Mouse (Mus musculus): ENCODE data around the gene Sox1. TPM values are rescaled to one million over a fixed set of nuclear protein-coding genes. Genes with fewer than 3 reads are reported as not detected.

Sox1 gene
- total and polyA plus RNA-seq, 3 experiments: not detected

DNA sequence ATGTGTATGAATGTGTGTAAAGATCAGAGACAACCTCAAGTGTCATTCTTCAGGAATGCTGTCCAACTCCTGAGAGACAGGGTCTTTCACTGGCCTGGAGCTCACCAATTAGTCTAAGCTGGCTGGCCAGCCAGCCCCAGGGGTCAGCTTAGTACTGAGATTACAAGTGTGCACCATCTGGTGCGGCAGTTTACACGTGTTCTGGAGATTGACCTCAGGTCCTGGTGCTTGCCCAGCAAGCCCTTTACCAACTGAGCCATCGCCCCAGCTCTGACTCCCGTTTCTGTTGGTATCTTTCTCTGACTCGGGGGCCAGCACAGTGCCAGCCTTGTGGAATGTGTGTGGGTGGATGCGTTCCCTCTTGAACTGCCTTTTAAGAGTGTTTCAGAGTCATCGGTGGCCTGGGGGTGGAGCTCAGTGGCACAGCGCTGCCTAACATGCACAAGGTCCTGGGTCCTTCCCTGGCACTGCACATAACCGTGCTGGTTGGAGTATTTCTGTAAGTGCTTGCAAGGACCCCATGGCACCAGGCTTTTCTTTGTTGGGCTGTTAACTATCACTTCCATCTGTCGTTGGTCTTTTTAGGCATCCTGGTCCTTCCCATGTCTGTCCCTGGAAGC lies 40.6 kb upstream of the Sox1 start:
- Histone ChIP-seq H3K4me1 (ENCODE audit: control insufficient read depth, insufficient read depth, low read length) (no peaks in the 10 kb centered on the region), H3K36me3 (ENCODE audit: control insufficient read depth, insufficient read depth, low read length) (no peaks in the 10 kb centered on the region), H3K27ac (no peak overlapping the region), H3K4me3 (no peak overlapping the region), H3K9ac (ENCODE audit: low read depth, low read length) (no peak overlapping the region), H3K79me2 (replicated peaks; ENCODE audit: control insufficient read depth, insufficient read depth, low read length) (no peaks in the 10 kb centered on the region), H3K27me3 (ENCODE audit: control insufficient read depth, insufficient read depth, low read length) (no peaks in the 10 kb centered on the region)
- no peak for DNase-seq
- intact Hi-C loops (cut with DNase I): no loop called here
- TF ChIP-seq POLR2A (IDR thresholded peaks at IDR 0.05; ENCODE audit: insufficient read depth, low read depth, low read length): no peak
- TF ChIP-seq CTCF (IDR thresholded peaks at IDR 0.05): no peak
- TF ChIP-seq EP300 (IDR thresholded peaks at IDR 0.05; ENCODE audit: insufficient read depth, low read depth, low read length): no peak
- 56% methylated on average over 10 of the region's 10 CpGs for WGBS

DNA sequence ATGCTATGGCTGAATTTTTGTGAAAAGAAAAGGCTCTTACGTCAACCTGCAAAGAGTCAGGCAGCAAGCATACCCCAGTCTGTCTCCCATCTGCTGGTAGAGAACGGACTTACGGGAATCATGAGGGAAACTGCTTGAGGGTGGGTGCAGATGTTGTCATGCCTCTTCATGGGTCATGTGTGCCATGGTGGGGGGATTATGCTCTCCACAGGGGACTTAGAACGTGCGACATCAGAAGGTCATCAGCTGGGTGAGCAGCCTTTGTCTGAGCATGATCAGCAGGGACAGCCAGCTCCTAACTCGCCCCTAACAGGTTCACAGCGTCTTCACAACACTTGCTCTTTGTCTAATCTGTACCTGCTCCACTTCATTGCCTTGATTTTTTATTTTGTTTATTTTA lies 26.9 kb upstream of the Sox1 start:
- 66% methylated on average over 7 of the region's 7 CpGs for WGBS
- TF ChIP-seq POLR2A (IDR thresholded peaks at IDR 0.05; ENCODE audit: insufficient read depth, low read depth, low read length) (no peak), EP300 (IDR thresholded peaks at IDR 0.05; ENCODE audit: insufficient read depth, low read depth, low read length) (no peak), CTCF (IDR thresholded peaks at IDR 0.05) (no peak)
- no peak overlapping the region for H3K4me3 ChIP-seq
- intact Hi-C loops (cut with DNase I): no loop called here
- H3K4me1 ChIP-seq (ENCODE audit: control insufficient read depth, insufficient read depth, low read length): no peaks in the 10 kb centered on the region
- no peak for DNase-seq
- 0 out of 2 replicates have a peak, but pooled peaks cover 2% of the 10 kb centered on the region for H3K27me3 ChIP-seq (ENCODE audit: control insufficient read depth, insufficient read depth, low read length)
- H3K27ac ChIP-seq: no peak overlapping the region
- H3K9ac ChIP-seq (ENCODE audit: low read depth, low read length): no peak overlapping the region
- H3K79me2 ChIP-seq (replicated peaks; ENCODE audit: control insufficient read depth, insufficient read depth, low read length): no peaks in the 10 kb centered on the region
- H3K36me3 ChIP-seq (ENCODE audit: control insufficient read depth, insufficient read depth, low read length): no peaks in the 10 kb centered on the region

DNA sequence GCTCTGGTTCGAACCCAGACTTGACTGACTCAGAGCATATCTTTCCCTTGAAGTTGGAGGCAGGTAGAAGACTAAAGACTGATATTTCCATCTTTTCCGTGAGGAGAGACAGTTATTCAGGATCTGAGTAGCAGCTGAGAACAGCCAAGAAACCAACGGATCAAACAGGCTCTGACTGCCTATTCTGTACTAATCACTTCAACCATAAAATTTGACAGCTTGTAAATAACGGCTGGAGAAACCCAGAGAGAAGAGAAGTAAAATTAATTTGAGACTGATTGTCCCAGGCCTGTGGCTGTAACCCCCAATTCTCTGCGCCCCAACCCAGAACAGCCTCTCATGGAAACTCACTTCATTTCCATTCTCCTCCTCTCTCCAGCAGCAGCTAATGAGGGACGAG lies 26.2 kb upstream of the Sox1 start:
- Histone ChIP-seq H3K27me3 (ENCODE audit: control insufficient read depth, insufficient read depth, low read length) (0 out of 2 replicates have a peak, but pooled peaks cover 2% of the 10 kb centered on the region), H3K36me3 (ENCODE audit: control insufficient read depth, insufficient read depth, low read length) (no peaks in the 10 kb centered on the region), H3K9ac (ENCODE audit: low read depth, low read length) (no peak overlapping the region), H3K4me1 (ENCODE audit: control insufficient read depth, insufficient read depth, low read length) (no peaks in the 10 kb centered on the region), H3K4me3 (no peak overlapping the region), H3K27ac (no peak overlapping the region), H3K79me2 (replicated peaks; ENCODE audit: control insufficient read depth, insufficient read depth, low read length) (no peaks in the 10 kb centered on the region)
- no peak for DNase-seq
- 74% methylated on average over 6 of the region's 6 CpGs for WGBS
- TF ChIP-seq CTCF (IDR thresholded peaks at IDR 0.05): no peak
- TF ChIP-seq EP300 (IDR thresholded peaks at IDR 0.05; ENCODE audit: insufficient read depth, low read depth, low read length): no peak
- no peak for TF ChIP-seq POLR2A (IDR thresholded peaks at IDR 0.05; ENCODE audit: insufficient read depth, low read depth, low read length)
- intact Hi-C loops (cut with DNase I): no loop called here

DNA sequence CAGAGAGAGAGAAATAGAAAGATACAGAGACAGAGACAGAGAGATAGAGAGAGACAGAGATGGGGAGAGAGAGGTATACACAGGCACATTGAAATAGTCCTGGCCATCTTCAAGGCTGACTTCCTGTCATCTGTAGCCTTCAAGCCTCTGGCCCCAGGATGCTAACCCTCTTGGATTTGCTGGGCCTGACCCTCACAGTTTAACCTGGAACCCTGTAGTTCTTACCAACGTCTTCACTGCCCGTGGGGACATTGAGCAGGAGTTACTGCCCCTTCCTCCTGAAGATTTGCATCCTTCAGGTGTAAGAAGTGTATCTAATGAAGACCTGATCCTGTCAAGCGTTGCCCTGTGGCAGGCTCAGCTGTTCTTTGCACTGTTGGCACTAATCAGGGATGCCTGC lies 14.0 kb upstream of the Sox1 start:
- Histone ChIP-seq H3K27me3 (ENCODE audit: control insufficient read depth, insufficient read depth, low read length) (peaks cover 25% of the 10 kb centered on the region), H3K27ac (no peak overlapping the region), H3K79me2 (replicated peaks; ENCODE audit: control insufficient read depth, insufficient read depth, low read length) (no peaks in the 10 kb centered on the region), H3K9ac (ENCODE audit: low read depth, low read length) (no peak overlapping the region), H3K4me1 (ENCODE audit: control insufficient read depth, insufficient read depth, low read length) (no peaks in the 10 kb centered on the region), H3K36me3 (ENCODE audit: control insufficient read depth, insufficient read depth, low read length) (no peaks in the 10 kb centered on the region), H3K4me3 (no peak overlapping the region)
- TF ChIP-seq EP300 (IDR thresholded peaks at IDR 0.05; ENCODE audit: insufficient read depth, low read depth, low read length) (no peak), POLR2A (IDR thresholded peaks at IDR 0.05; ENCODE audit: insufficient read depth, low read depth, low read length) (no peak), CTCF (IDR thresholded peaks at IDR 0.05) (no peak)
- no peak for DNase-seq
- 66% methylated on average over 3 of the region's 3 CpGs for WGBS
- intact Hi-C loops (cut with DNase I): no loop called here

DNA sequence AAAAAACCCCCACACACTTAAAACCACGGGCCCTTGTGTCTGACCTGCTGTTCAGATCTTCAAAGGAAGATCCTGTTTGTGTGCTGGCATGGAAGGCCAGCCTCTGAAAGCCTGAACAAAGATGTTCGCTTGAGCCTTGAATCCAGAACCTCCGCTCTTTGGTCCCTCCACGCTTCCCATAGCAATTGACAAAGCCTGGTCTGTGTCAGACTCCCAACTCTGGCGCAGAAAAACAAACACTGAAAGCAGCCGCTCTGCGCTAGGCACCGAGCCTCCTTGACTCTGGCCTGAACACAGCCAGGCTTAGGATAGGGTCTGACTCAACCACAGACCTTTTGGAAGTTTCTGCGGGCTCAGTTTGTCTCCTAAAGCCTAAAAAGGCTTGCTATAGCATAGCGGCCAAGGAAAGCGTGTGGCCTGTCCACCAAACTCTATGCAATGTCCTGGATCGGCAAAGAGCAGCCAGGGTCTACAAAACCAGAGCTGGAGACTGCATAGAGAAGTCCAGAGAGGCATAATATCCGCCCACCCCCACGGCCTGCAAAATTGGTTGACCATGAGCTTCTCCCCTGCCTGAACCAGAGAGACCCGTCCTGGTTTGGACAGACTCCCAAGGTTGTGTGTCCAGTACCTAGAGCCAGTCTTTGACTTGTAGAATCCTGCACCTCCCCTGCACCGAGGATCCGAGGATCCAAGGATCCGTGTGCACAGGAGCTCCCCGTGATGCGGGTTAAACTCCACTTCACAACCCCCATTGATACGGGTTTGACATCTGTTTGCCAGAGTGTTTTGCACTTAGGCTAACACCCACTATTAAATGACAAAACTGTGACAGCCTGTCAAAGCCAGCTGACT lies 12.2 kb upstream of the Sox1 start:
- TF ChIP-seq CTCF (IDR thresholded peaks at IDR 0.05) (no peak), EP300 (IDR thresholded peaks at IDR 0.05; ENCODE audit: insufficient read depth, low read depth, low read length) (no peak), POLR2A (IDR thresholded peaks at IDR 0.05; ENCODE audit: insufficient read depth, low read depth, low read length) (no peak)
- H3K4me3 ChIP-seq: no peak overlapping the region
- H3K9ac ChIP-seq (ENCODE audit: low read depth, low read length): no peak overlapping the region
- no peaks in the 10 kb centered on the region for H3K36me3 ChIP-seq (ENCODE audit: control insufficient read depth, insufficient read depth, low read length)
- H3K79me2 ChIP-seq (replicated peaks; ENCODE audit: control insufficient read depth, insufficient read depth, low read length): no peaks in the 10 kb centered on the region
- no peak for DNase-seq
- 10% methylated on average over 21 of the region's 21 CpGs for WGBS
- intact Hi-C loops (cut with DNase I): no loop called here
- no peaks in the 10 kb centered on the region for H3K4me1 ChIP-seq (ENCODE audit: control insufficient read depth, insufficient read depth, low read length)
- no peak overlapping the region for H3K27ac ChIP-seq
- peaks cover 32% of the 10 kb centered on the region for H3K27me3 ChIP-seq (ENCODE audit: control insufficient read depth, insufficient read depth, low read length)
